Mouse (Mus musculus): ENCODE measurements around the gene Got1. TPM values are rescaled to one million over a fixed set of nuclear protein-coding genes. Genes with fewer than 3 reads are reported as not detected.

The Got1 gene
- total and polyA plus RNA-seq, 2 experiments from 2014 or later: 344 to 394 TPM

GRCm38 (mm10) chr19:43472781-43473180, 51.6 kb downstream of the Got1 start:
- TF ChIP-seq CTCF (IDR thresholded peaks at IDR 0.05; ENCODE audit: low read depth): no peak
- no peak for TF ChIP-seq EP300 (IDR thresholded peaks at IDR 0.05; ENCODE audit: low read depth)
- WGBS: 91% methylated on average over 7 of the region's 7 CpGs
- Histone ChIP-seq H3K4me1 (ENCODE audit: control insufficient read depth, insufficient read depth) (peaks cover 17% of the 10 kb centered on the region; the same call in 1 of the 2 replicates), H3K27me3 (ENCODE audit: control insufficient read depth, insufficient read depth, low read length) (no peaks in the 10 kb centered on the region), H3K27ac (ENCODE audit: low read depth) (no peak overlapping the region), H3K36me3 (replicated peaks; ENCODE audit: control insufficient read depth, insufficient read depth, low read length) (no peaks in the 10 kb centered on the region), H3K4me3 (ENCODE audit: low read depth, low read length) (no peak overlapping the region), H3K9me3 (replicated peaks; ENCODE audit: control insufficient read depth, low read length) (no peaks in the 10 kb centered on the region), H3K4me2 (ENCODE audit: low read depth, low read length) (no peak overlapping the region), H3K9ac (replicated peaks; ENCODE audit: low read depth, low read length) (no peak overlapping the region)
- DNase-seq (ENCODE audit: low spot score) (no peak), ATAC-seq (ENCODE audit: insufficient read depth, low read depth) (no peak)

GRCm38 (mm10) chr19:43472331-43472730, 52.1 kb downstream of the Got1 start:
- Histone ChIP-seq H3K4me1 (ENCODE audit: control insufficient read depth, insufficient read depth) (peaks cover 17% of the 10 kb centered on the region; the same call in 1 of the 2 replicates), H3K36me3 (replicated peaks; ENCODE audit: control insufficient read depth, insufficient read depth, low read length) (no peaks in the 10 kb centered on the region), H3K9me3 (replicated peaks; ENCODE audit: control insufficient read depth, low read length) (no peaks in the 10 kb centered on the region), H3K27me3 (ENCODE audit: control insufficient read depth, insufficient read depth, low read length) (no peaks in the 10 kb centered on the region), H3K4me3 (ENCODE audit: low read depth, low read length) (no peak overlapping the region), H3K9ac (replicated peaks; ENCODE audit: low read depth, low read length) (no peak overlapping the region), H3K27ac (ENCODE audit: low read depth) (no peak overlapping the region), H3K4me2 (ENCODE audit: low read depth, low read length) (no peak overlapping the region)
- no peak for DNase-seq (ENCODE audit: low spot score)
- no peak for ATAC-seq (ENCODE audit: insufficient read depth, low read depth)
- TF ChIP-seq EP300 (IDR thresholded peaks at IDR 0.05; ENCODE audit: low read depth) (no peak), CTCF (IDR thresholded peaks at IDR 0.05; ENCODE audit: low read depth) (no peak)
- 82% methylated on average over 8 of the region's 8 CpGs for WGBS

GRCm38 (mm10) chr19:43469333-43469732, 55.1 kb downstream of the Got1 start:
- H3K4me1 ChIP-seq (ENCODE audit: control insufficient read depth, insufficient read depth): no peaks in the 10 kb centered on the region
- H3K27me3 ChIP-seq (ENCODE audit: control insufficient read depth, insufficient read depth, low read length): no peaks in the 10 kb centered on the region
- H3K9ac ChIP-seq (replicated peaks; ENCODE audit: low read depth, low read length): no peak overlapping the region
- H3K4me3 ChIP-seq (ENCODE audit: low read depth, low read length): no peak overlapping the region
- 56% methylated on average over 7 of the region's 7 CpGs for WGBS
- ATAC-seq (ENCODE audit: insufficient read depth, low read depth): no peak
- H3K27ac ChIP-seq (ENCODE audit: low read depth): no peak overlapping the region
- H3K4me2 ChIP-seq (ENCODE audit: low read depth, low read length): no peak overlapping the region
- H3K36me3 ChIP-seq (replicated peaks; ENCODE audit: control insufficient read depth, insufficient read depth, low read length): no peaks in the 10 kb centered on the region
- H3K9me3 ChIP-seq (replicated peaks; ENCODE audit: control insufficient read depth, low read length): no peaks in the 10 kb centered on the region
- TF ChIP-seq CTCF (IDR thresholded peaks at IDR 0.05; ENCODE audit: low read depth) (no peak), EP300 (IDR thresholded peaks at IDR 0.05; ENCODE audit: low read depth) (no peak)
- no peak for DNase-seq (ENCODE audit: low spot score)

- ATAC-seq (ENCODE audit: insufficient read depth, low read depth) (no peak), DNase-seq (ENCODE audit: low spot score) (no peak)
- H3K9me3 ChIP-seq (replicated peaks; ENCODE audit: control insufficient read depth, low read length): no peaks in the 10 kb centered on the region
- no peaks in the 10 kb centered on the region for H3K36me3 ChIP-seq (replicated peaks; ENCODE audit: control insufficient read depth, insufficient read depth, low read length)
- H3K27me3 ChIP-seq (ENCODE audit: control insufficient read depth, insufficient read depth, low read length): no peaks in the 10 kb centered on the region
- H3K4me1 ChIP-seq (ENCODE audit: control insufficient read depth, insufficient read depth): no peaks in the 10 kb centered on the region
- 75% methylated on average over 12 of the region's 12 CpGs for whole genome bisulfite sequencing
- H3K27ac ChIP-seq (ENCODE audit: low read depth): no peak overlapping the region
- no peak overlapping the region for H3K4me2 ChIP-seq (ENCODE audit: low read depth, low read length)
- no peak overlapping the region for H3K4me3 ChIP-seq (ENCODE audit: low read depth, low read length)
- TF ChIP-seq EP300 (IDR thresholded peaks at IDR 0.05; ENCODE audit: low read depth) (no peak), CTCF (IDR thresholded peaks at IDR 0.05; ENCODE audit: low read depth) (no peak)
- no peak overlapping the region for H3K9ac ChIP-seq (replicated peaks; ENCODE audit: low read depth, low read length)
Observed at GRCm38 (mm10) chr19:43467927-43468685, 56.3 kb downstream of the Got1 start.

- Histone ChIP-seq H3K4me3 (ENCODE audit: low read depth, low read length) (no peak overlapping the region), H3K27me3 (ENCODE audit: control insufficient read depth, insufficient read depth, low read length) (no peaks in the 10 kb centered on the region), H3K9me3 (replicated peaks; ENCODE audit: control insufficient read depth, low read length) (no peaks in the 10 kb centered on the region), H3K27ac (ENCODE audit: low read depth) (no peak overlapping the region), H3K4me2 (ENCODE audit: low read depth, low read length) (no peak overlapping the region), H3K36me3 (replicated peaks; ENCODE audit: control insufficient read depth, insufficient read depth, low read length) (no peaks in the 10 kb centered on the region), H3K9ac (replicated peaks; ENCODE audit: low read depth, low read length) (no peak overlapping the region), H3K4me1 (ENCODE audit: control insufficient read depth, insufficient read depth) (no peaks in the 10 kb centered on the region)
- ATAC-seq (ENCODE audit: insufficient read depth, low read depth): no peak
- DNase-seq (ENCODE audit: low spot score): no peak
- TF ChIP-seq CTCF (IDR thresholded peaks at IDR 0.05; ENCODE audit: low read depth): no peak
- TF ChIP-seq EP300 (IDR thresholded peaks at IDR 0.05; ENCODE audit: low read depth): no peak
- 79% methylated on average over 14 of the region's 14 CpGs for WGBS
Observed at GRCm38 (mm10) chr19:43465601-43466255, 58.7 kb downstream of the Got1 start.

Data from heart, postnatal 0 days (tissue).